Mouse (Mus musculus) cortical plate, adult 2 months (tissue): ENCODE results near the gene Naglu.

Source experiments
- CTCF ChIP-seq: fragments of 200-500 bp; IDR thresholded peaks from 2 replicates; pipeline ENCODE4 v1.5.1; 2011; ENCODE audit warnings: mild to moderate bottlenecking, control low read depth, low read length; ENCODE audit not compliant: insufficient read depth; ENCODE audit errors: extremely low read depth
- POLR2A ChIP-seq: fragments of 200-500 bp; IDR thresholded peaks from 2 replicates; pipeline ENCODE4 v1.6.1; 2011; ENCODE audit warnings: mild to moderate bottlenecking, low read length, control low read depth; ENCODE audit not compliant: insufficient read depth; ENCODE audit errors: extremely low read depth

DNA sequence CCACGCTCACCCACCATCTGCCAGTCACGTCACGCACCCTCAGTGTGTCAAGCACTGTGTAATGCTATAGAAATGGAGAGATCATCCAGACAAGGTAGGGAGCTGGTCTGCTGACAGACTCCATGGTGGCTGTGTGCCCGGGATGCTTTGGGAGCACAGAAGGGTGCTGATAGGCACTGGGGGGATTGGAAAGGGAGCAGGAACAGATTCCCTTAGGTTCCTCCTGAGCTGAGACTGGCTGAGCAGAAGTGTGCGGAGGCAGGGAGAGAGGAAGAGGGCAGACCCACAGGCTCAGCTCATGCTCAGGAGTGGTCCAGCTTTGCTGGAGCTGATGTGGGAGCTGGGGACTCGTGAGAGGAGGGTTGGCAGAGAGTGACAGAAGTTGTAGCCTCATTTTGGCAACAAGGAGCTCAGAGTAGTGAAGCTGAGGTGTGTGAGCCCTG, 18.7 kb upstream of the Naglu start:
- TF ChIP-seq POLR2A (no peak), CTCF (no peak)
